ENCODE assay signal across 8 mouse cellular contexts in genomic region chr9:58554908-58555684, GRCm38 (mm10). TPM values are rescaled to one million over a fixed set of nuclear protein-coding genes. Genes with fewer than 3 reads are reported as not detected.
DNase-seq lines count a peak whose midpoint lies in the region; ATAC-seq and TF ChIP-seq lines count a peak whose summit lies in the region.

Gene Cd276, minus strand, starts transcription at chr9:58555437.

- peaks cover 10% of the 10 kb centered on the region for H3K4me1 ChIP-seq in thymus, adult 2 months (replicated peaks; ENCODE audit: control insufficient read depth, insufficient read depth, low read length)
- H3K4me1 ChIP-seq in kidney, adult 2 months (ENCODE audit: control insufficient read depth, insufficient read depth, low read length): no peaks in the 10 kb centered on the region
- peaks cover 24% of the 10 kb centered on the region for H3K4me1 ChIP-seq in limb, embryonic 12.5 days (replicated peaks)
- peaks cover 35% of the 10 kb centered on the region for H3K4me1 ChIP-seq in midbrain, embryonic 15.5 days

- ATAC-seq in granulocyte monocyte progenitor cell, adult 5-6 weeks (replicated peaks; ENCODE audit: poor library complexity, severe bottlenecking): 0 out of 2 replicates have a peak, but pooled peaks have one; percentile 16
- peak; percentile 78 for ATAC-seq in limb, embryonic 12.5 days (ENCODE audit: insufficient number of reproducible peaks, insufficient read depth, low FRiP score, low TSS enrichment, low read depth)
- ATAC-seq in midbrain, embryonic 15.5 days (replicated peaks): peak; percentile 78

- H3K4me3 ChIP-seq in thymus, adult 2 months (ENCODE audit: control insufficient read depth, insufficient read depth, low read length): peak within 1 kb of the TSS; percentile 34
- peak within 1 kb of the TSS; percentile 53 for H3K4me3 ChIP-seq in kidney, adult 2 months (ENCODE audit: insufficient read depth, low read depth, low read length)
- peak within 1 kb of the TSS; percentile 91 for H3K4me3 ChIP-seq in limb, embryonic 12.5 days (replicated peaks)
- peak within 1 kb of the TSS; percentile 91 for H3K4me3 ChIP-seq in midbrain, embryonic 15.5 days

- no peak for TF ChIP-seq POLR2A in thymus, adult 2 months (IDR thresholded peaks at IDR 0.05; ENCODE audit: control insufficient read depth, extremely low read depth, insufficient read depth, low read length, poor library complexity)
- TF ChIP-seq POLR2A in kidney, adult 2 months (IDR thresholded peaks at IDR 0.05; ENCODE audit: low read depth, low read length): no peak

- TF ChIP-seq CTCF in thymus, adult 2 months (IDR thresholded peaks at IDR 0.05; ENCODE audit: borderline replicate concordance, control insufficient read depth, extremely low read depth, insufficient read depth, low read length, poor library complexity): 0 out of 2 replicates have a peak, but pooled peaks have one; percentile 12
- no peak for TF ChIP-seq CTCF in kidney, adult 2 months (conservative IDR thresholded peaks at IDR 0.05; ENCODE audit: insufficient read depth, insufficient read length, low read depth, low read length)

- H3K27ac ChIP-seq in thymus, adult 2 months (ENCODE audit: control insufficient read depth, insufficient read depth, low read length): no peak within 1 kb of the TSS
- H3K27ac ChIP-seq in kidney, adult 2 months (ENCODE audit: insufficient read depth, low read depth, low read length): no peak within 1 kb of the TSS
- H3K27ac ChIP-seq in limb, embryonic 12.5 days: peak within 1 kb of the TSS; percentile 97
- peak within 1 kb of the TSS; percentile 99 for H3K27ac ChIP-seq in midbrain, embryonic 15.5 days

- peak; percentile 6 for DNase-seq in thymus, adult 2 months
- DNase-seq in thymus, postnatal 10 days (ENCODE audit: low spot score in 2 of 2): no peak
- peak; percentile 71 for DNase-seq in embryo, embryonic 11.5 days (ENCODE audit: low read depth, low spot score)
- peak; percentile 41 for DNase-seq in kidney, adult 2 months
- DNase-seq in thymus, postnatal 4 days: peak; percentile 52

- H3K27me3 ChIP-seq in thymus, adult 2 months (ENCODE audit: control insufficient read depth, insufficient read depth, low read length): peaks cover 17% of the 10 kb centered on the region
- no peaks in the 10 kb centered on the region for H3K27me3 ChIP-seq in kidney, adult 2 months (replicated peaks; ENCODE audit: control insufficient read depth, insufficient read depth, low read length)
- no peaks in the 10 kb centered on the region for H3K27me3 ChIP-seq in limb, embryonic 12.5 days
- no peaks in the 10 kb centered on the region for H3K27me3 ChIP-seq in midbrain, embryonic 15.5 days (replicated peaks)

- WGBS in thymus, adult 2 months: 1% methylated on average over 67 of the region's 68 CpGs
- under 1% methylated on average over 64 of the region's 68 CpGs for WGBS in kidney, adult 2 months
- under 1% methylated on average over 68 of the region's 68 CpGs for WGBS in limb, embryonic 12.5 days
- WGBS in midbrain, embryonic 15.5 days: under 1% methylated on average over 68 of the region's 68 CpGs

- H3K36me3 ChIP-seq in thymus, adult 2 months (ENCODE audit: control insufficient read depth, insufficient read depth, low read length): no peaks in the 10 kb centered on the region
- H3K36me3 ChIP-seq in kidney, adult 2 months (ENCODE audit: control insufficient read depth, insufficient read depth, low read length): no peaks in the 10 kb centered on the region
- H3K36me3 ChIP-seq in limb, embryonic 12.5 days: peaks cover 8% of the 10 kb centered on the region; the same call in 1 of the 2 replicates
- no peaks in the 10 kb centered on the region for H3K36me3 ChIP-seq in midbrain, embryonic 15.5 days (replicated peaks)

- H3K9ac ChIP-seq in limb, embryonic 12.5 days (replicated peaks): peak within 1 kb of the TSS; percentile 96
- H3K9ac ChIP-seq in midbrain, embryonic 15.5 days: peak within 1 kb of the TSS; percentile 95

- H3K4me2 ChIP-seq in limb, embryonic 12.5 days: peak within 1 kb of the TSS; percentile 80
- peak within 1 kb of the TSS; percentile 85 for H3K4me2 ChIP-seq in midbrain, embryonic 15.5 days

- no peaks in the 10 kb centered on the region for H3K9me3 ChIP-seq in limb, embryonic 12.5 days
- no peaks in the 10 kb centered on the region for H3K9me3 ChIP-seq in midbrain, embryonic 15.5 days

RNA-seq across cellular contexts. Expression of gene Cd276, which starts in this region (rescaled TPM):
- polyA plus RNA-seq in thymus, adult 2 months (2012; rRNA removed): 2.3 and 2.5 TPM in 2 replicates
- not detected in 2 replicates for total RNA-seq in granulocyte monocyte progenitor cell, adult 5-6 weeks (2014; fragmentation: Nextera tagmentation)
- not detected in 2 replicates for total RNA-seq in granulocyte monocyte progenitor cell, adult 5-6 weeks (2017)
- 1.3 TPM in 2 replicates for polyA plus RNA-seq in kidney, adult 2 months (2012; rRNA removed)
- polyA plus RNA-seq in limb, embryonic 12.5 days (2016; fragmentation: Nextera tagmentation; extraction: Ambion mirVana): 56.4 and 68.6 TPM in 2 replicates
- 33.2 and 35.1 TPM in 2 replicates for polyA plus RNA-seq in midbrain, embryonic 15.5 days (2015; fragmentation: Nextera tagmentation; extraction: Ambion mirVana)

Comparison
In these comparisons a context has a peak if more than half of its experiments do, and no peak if none do; other contexts are left out.
1. DNase-seq: peak in thymus, adult 2 months (single experiment), embryo, embryonic 11.5 days (single experiment), kidney, adult 2 months (single experiment) and thymus, postnatal 4 days (single experiment); none in thymus, postnatal 10 days (0 of 2).
2. Peak in ATAC-seq in granulocyte monocyte progenitor cell, adult 5-6 weeks; RNA of the gene not detected or under 1 TPM.
3. H3K27ac ChIP-seq: peak in limb, embryonic 12.5 days (single experiment) and midbrain, embryonic 15.5 days (single experiment); none in thymus, adult 2 months (single experiment) and kidney, adult 2 months (single experiment).
4. H3K4me3 ChIP-seq: peak in every context shown above with its lines; median percentile 91 in limb, embryonic 12.5 days; 91 in midbrain, embryonic 15.5 days; 53 in kidney, adult 2 months; 34 in thymus, adult 2 months.
5. ATAC-seq: peak in every context shown above with its lines; median percentile 78 in limb, embryonic 12.5 days; 78 in midbrain, embryonic 15.5 days; 16 in granulocyte monocyte progenitor cell, adult 5-6 weeks.